Mouse (Mus musculus) ovary, postnatal 14 days (tissue): ENCODE data around the gene Foxb2.
"Not testable (repeated sequence)": the region's sequence is repeated elsewhere in the genome, so short reads cannot be mapped to it uniquely, and the experiment has no call there.

Source experiments
- DNase-seq: peaks from one replicate; pipeline ENCODE4 v3.0.0; 2022; ENCODE audit warnings: low spot score

The Foxb2 gene

DNA sequence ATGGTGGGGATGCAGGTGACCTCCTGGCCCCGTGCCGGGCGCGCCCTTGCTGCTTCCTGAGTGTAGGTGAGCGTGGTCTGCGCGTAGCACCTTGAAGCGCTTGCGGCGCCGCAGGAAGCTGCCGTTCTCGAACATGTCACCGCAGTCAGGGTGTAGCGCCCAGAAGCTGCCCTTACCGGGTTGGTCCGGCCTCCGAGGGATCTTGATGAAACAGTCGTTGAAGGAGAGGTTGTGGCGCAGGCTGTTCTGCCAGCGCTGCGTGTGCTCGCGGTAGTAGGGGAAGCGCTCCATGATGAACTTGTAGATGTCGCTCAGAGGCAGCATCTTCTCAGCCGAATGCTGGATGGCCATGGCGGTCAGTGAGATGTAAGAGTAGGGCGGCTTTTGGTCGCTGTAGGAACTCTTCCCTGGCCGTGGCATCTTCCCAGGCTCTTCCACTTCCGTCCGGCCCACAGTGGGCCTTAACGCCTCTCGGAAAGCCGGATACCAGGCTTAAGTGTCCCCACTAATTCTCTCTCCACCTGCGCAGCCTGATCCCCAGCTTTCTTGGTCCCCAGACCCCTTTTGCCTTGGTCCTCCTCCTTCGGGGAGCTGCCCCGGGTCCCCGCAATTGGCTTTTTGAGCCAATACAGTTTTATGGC is at the start of gene Foxb2:
Gene Foxb2 (minus strand): TSS at position 585 of the 641 bp plus-strand sequence.
- no peak for DNase-seq

DNA sequence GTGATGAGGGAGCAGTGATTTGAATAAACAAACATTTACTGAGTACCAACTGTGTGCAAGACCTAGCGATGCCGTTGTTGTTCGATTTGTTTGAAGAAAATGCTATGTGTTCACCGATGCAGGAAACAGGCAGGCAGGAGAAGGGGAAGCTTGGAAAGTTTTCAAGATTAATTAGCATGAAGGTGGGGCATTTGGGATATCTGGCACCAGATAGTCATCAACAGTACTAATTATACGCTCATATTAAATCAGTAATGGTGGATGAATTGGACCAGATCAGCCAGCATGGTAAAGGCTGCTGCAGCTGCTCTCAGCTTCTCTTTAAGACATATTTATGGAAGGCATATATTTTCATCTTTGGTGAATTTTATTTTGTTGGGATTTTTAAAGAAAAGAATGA is 37.9 kb upstream of the Foxb2 start:
- DNase-seq: no peak

DNA sequence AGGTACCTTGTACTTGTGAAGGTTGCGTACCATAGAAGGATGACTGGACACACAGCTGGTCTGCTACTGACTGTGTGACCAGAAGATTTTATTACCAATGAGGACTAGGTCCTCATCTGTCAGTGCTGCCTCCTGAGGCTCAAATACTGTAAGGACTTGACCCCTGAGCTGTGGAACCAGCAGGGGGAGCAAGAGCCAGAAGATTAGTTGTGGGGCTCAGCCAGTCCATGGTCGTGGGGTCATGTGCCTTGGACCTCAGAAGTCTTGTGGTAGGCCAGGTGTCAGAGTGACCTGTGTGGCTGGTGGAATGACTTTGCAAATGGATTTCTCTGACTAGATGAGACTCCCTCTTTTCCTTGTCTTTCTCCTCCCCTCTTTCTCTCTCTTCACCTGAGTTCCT is 29.5 kb upstream of the Foxb2 start:
- DNase-seq: peak; percentile 10

DNA sequence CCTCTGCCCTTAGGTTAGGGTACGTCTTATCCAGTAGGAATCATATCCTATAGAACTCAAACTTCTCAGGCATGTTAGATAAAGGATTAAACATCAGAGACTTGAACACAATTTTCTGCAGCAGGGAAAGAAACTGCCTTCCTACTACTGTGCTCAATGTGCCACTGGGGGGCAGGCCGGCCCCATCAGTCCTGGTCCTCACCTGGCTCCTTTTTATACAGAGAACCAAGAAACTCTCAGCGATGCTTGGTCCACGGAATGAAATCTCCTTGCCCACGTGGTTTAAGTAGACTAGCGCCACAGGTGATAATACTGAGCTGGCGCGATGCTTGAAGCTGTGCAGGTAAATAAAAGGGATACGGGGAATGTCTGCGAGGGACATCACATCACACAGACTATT is 26.1 kb upstream of the Foxb2 start:
- DNase-seq: no peak

- DNase-seq: no peak
Measured at GRCm38 (mm10) chr19:16898576-16898975, 25.0 kb upstream of the Foxb2 start.

DNA sequence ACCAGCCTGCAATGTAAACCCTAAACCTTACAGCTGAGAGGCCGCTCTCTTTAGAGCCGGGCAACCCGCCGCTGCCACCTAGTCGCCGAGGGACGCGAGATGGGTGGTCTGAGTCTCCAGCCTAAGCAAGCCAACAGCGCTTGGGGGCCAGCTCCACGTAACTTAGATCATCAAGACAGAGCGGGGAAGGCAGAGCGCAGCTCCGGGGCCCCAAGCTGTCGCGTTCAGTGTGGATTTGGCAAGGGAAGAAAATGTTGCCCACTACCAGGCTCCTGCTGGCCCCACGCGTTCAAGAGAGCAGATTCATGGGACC is 2.8 kb upstream of the Foxb2 start:
- DNase-seq: no peak

- DNase-seq: no peak
Measured at GRCm38 (mm10) chr19:16875631-16876457, 2.2 kb upstream of the Foxb2 start.

DNA sequence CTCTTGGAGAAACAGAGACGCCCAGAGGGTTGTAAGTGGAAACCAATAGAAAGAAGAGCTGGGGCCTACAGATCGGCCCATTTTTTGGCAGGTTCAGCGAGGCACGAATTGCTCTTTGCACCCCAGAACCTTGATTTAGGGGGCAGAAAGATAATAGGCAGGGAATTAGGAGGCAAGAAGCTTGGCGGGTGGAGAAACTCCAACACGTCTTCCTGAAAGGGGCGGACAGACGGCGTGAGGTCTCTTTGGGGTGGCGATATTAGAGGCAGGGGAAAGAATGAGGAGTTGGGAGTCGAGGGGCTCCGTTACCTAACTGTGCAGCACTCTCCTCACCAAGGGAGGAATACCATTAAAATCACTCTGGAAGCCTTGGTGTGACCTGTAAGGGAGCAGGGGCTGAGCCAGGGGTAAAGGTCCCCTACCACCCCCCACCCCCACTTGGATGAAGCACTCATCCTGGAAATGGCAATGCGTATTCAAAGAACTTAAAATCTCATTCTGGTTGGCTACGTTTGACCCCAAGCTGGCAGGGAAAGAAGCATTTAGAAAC is 1.5 kb upstream of the Foxb2 start:
- no peak for DNase-seq

- no peak for DNase-seq
Measured at GRCm38 (mm10) chr19:16873942-16874861, 597 bp upstream of the Foxb2 start.

DNA sequence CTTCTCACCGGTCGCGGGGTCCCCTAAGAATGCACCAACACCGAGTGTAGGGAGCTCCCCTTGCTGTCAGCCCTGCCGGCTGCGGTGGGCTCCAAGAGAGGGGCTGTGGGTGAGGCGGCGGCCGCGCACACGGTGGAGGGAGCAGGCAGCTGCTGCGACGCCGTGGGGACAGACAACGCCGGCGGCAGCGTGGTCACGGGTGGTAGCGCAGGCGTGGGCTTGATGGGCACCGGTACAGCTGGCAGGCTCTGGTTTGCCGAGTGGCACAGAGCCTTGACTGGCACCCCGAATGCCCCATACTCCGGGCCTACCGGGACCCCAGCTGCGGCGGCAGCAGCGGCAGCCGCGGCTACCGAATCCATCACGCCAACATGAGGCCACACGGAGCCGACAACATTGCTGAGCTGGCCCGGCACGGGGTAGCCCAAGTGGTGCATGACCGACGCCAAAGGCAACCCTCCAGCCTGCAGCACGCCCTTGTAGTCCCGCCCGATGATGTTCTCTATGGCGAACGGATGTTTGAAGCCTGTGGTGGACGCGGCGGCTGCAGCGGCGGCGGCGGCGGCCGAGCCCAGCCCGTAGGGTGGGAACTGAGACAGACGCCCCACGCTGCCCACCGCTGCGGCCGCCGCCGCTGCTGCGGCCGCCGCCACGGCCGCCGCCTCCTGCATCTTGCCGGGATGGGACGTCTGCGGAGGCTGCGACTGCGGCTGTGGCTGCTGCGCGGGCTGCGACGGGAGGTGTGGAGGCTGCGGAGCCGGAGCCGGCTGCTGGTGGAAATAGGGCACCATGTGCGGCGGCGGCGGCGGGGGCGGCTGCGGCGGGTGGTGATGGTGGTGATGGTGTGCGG is 1.0 kb downstream of the Foxb2 start:
- no peak for DNase-seq

- DNase-seq: no peak
Measured at GRCm38 (mm10) chr19:16871192-16871760, 2.3 kb downstream of the Foxb2 start.

- DNase-seq: no peak
Measured at GRCm38 (mm10) chr19:16870501-16871191, 3.0 kb downstream of the Foxb2 start.

DNA sequence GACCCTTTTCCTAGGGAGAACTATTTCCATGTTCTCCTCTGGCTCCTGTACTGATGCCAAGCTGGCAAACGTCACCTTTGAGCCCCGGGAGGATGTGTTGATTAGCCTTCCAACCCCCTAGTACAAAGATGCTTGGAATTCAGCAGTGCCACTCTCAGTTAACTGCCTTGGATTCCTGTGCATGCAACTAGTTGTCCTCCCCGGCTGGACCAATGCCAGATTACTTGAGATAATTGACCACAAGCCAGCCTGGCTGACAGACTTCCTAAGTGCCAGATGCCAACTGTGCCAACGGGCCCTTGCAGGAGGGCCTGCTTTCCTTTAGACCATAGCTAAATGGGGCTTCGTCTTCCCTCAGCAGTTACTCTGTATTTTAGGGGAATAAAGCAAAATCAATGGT is 5.1 kb downstream of the Foxb2 start:
- no peak for DNase-seq

- no peak for DNase-seq
Measured at GRCm38 (mm10) chr19:16858646-16859045, 15.0 kb downstream of the Foxb2 start.

GRCm38 (mm10) chr19:16856752-16857151 is 16.9 kb downstream of the Foxb2 start:
- no peak for DNase-seq

GRCm38 (mm10) chr19:16844091-16844490 is 29.5 kb downstream of the Foxb2 start:
- not testable (repeated sequence) for DNase-seq

DNA sequence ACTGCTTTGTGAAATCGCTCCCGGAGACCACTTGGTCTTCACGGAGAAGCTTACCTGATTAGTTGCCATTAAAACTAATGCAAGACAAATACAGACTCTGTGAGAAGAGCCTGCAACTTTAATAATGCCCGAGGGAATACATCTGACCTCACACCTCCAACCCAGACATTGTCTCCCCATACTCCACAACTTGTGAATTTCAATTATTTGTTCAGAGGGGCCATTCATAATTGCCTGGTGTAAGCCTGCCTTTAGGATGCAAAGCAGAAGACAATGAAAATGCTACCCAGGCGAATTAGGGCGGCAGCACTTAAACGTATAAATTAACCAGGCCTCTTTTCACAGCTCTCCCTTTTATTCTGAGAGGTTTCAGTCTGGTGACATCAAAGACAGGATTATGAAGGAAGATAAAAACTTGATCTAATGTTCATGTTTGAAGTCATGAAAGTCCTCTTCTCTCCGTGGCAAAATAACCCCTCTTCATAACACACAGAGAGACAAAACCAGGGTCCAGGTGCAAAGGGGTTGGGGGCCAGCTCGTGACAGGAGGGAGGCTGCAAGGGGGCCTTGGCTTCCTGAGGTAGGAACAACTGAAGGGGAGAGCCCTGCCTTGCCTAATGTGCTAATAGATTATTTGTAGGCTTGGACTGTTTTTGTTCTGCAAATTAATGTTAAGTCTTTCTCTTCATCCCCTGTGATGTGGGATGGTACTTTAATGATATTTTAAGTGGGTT is 31.9 kb downstream of the Foxb2 start:
- DNase-seq: no peak

DNA sequence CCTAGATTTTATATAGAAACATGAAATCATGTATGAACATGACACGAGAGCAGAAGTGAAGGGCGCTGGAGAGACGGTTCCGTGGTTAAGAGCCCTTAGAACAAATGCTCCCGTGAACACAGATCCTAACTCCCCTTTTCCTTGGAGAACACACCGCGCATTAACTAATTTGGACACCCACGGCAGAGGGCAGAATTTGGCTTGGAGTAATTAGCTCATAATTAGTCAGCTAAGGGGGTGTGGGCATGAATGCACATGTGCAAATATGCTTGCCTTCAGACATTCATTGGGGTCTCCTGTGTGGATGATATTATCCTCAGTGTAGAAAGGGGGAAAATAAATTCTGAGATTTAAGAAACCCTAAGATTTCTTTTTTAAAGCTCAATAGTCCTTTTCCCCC is 32.6 kb downstream of the Foxb2 start:
- no peak for DNase-seq

DNA sequence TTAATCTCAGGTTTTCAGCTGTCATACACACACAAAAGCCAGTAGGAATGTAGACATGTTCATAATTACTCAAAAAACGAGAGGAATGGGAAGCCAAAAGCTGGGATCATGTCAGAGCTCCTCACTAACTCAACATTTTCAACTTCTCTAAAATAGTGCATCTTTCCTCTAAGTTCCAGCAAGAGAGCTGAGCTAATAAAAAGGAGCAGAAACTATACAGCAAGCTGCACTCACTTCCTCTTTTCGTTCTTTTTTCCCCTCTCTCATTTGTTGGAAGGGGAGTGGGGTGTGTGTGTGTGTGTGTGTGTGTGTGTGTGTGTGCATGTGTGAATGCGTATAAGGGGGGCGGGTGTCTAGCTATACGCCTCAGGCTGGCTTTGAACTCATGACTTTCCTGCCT is 45.9 kb downstream of the Foxb2 start:
- DNase-seq: no peak

DNA sequence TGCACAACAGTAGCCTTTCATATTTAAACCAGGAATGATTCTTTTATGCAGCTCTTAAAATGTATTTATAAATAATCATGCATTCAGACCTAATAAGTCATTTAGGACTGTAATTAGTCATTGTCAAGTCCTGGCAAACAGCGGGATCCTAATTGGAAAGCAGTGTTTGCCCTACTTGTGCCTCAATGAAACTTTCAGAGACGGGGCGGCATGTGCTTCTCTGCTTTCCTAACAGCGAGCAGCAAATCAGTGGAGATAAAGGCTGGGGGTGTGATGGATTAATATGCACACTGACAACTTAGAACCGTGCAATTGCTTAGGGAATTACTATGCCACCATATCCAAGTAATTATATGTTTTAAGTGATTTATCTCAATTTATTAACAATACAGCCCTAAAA is 48.4 kb downstream of the Foxb2 start:
- no peak for DNase-seq
